Mouse (Mus musculus) CH12F3 (cell line): ENCODE measurements around the gene Clec16a.

Source experiments
- in situ Hi-C: fragments of 300-500 bp; cut with MboI; formaldehyde crosslinking; loops from 2 replicates; pipeline ENCODE4 v1.14.3; 2020; ENCODE audit warnings: low sequenced_read_pairs

Gene Clec16a

GRCm38 (mm10) chr16:10530179-10530578 is 15.0 kb upstream of the Clec16a start:
- in situ Hi-C loops: no loop called here

DNA sequence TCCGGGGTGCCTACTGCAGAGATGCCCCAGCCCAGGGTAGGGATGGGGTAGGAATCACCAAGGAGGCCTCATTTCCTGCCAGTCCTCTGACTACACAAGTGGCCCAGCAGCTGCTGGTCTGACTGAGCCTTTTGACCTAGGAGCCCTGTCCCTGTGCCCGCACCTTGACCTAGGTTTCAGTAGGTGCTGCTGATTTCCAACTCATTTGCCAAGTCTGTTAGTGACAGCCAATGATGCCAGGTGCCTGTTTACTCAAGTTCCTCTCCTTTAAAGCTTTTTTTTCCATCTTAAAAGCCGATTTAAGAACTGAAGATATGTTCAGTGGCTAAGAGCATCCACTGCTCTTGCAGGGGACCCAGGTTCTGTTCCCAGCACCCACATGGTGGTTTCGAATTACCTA is 11.4 kb upstream of the Clec16a start:
- in situ Hi-C loops: no loop called here

DNA sequence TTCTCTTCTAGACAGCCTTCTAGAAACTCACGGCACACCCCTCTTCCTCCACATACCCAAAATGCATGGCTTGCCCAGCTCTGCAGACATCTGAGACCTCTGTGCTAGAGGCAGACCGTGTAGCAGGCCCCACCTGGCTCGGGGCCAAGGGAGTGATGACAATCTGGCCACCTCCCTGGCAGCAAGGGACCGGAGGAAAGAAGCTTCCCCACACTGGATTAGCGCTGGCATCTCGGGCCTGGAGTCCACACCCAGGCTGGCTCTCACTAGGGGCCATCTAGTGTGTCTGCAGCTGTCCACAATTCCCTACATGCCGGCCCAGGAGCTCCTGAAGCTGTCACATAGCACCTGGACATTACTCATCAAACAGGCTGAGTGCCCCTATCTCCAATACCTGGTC is 10.6 kb upstream of the Clec16a start:
- in situ Hi-C loops: no loop called here

GRCm38 (mm10) chr16:10536323-10536722 is 8.8 kb upstream of the Clec16a start:
- in situ Hi-C loops: no loop called here

DNA sequence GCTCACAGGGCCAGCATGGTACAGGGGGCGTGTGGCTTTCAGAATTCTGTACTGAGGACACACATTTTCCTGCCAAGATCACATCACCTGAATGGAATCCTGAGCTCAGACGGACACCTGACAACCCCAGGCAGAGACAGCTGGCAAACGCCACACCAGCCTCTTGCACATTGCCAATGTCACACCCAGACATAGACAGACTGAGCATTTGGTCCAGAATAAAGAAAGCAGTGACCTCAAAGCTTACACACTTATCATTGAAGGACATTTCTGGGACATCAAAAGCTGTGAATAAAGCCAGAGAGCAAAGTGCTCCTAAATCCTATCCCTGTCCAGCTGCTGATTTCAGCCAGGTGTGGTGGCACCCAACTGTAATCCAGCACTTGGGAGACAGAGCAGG is 8.2 kb upstream of the Clec16a start:
- in situ Hi-C loops: no loop called here

DNA sequence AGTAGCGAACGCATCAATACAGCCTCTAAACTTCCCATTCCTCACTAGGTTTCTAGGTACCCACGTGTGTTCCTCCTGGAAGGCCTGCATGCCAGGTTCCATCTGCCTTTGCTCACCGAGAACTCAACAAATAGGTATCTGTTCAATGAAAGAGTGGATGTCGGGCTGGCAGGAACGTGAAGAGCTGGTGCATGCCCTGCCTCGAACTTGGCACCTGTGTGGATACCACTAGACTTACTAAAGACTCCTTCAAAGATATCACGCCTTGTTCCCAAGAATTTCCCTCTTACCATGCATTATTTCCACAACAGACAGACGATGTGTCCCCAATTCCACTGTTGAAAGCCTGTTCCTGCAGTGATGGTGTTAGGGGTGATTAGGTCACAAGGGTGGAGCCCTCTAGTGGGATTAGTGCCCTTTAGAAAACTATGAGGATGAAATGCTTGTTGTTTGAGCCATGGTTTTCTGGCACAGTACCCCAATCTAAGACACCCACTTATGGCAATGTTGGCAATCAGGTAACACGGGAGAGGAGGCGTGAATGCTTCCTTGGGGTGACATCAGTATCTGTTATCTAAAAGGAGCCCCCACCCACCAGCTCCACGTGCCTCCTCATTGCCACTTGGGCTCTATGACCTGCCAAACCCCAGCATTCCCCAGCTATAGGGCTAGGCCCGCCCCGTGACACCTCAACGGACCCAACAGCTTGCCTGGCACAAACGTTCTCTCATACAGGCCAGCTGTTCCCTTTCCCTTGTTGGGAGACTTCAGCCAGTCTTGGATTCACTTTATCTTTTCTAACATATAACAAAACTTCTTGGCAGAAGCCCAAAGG is 4.2 kb upstream of the Clec16a start:
- in situ Hi-C loops: no loop called here

- in situ Hi-C loops: no loop called here
Measured at GRCm38 (mm10) chr16:10541598-10541930, 3.6 kb upstream of the Clec16a start.

GRCm38 (mm10) chr16:10542266-10542665 is 2.9 kb upstream of the Clec16a start:
- in situ Hi-C loops: no loop called here

DNA sequence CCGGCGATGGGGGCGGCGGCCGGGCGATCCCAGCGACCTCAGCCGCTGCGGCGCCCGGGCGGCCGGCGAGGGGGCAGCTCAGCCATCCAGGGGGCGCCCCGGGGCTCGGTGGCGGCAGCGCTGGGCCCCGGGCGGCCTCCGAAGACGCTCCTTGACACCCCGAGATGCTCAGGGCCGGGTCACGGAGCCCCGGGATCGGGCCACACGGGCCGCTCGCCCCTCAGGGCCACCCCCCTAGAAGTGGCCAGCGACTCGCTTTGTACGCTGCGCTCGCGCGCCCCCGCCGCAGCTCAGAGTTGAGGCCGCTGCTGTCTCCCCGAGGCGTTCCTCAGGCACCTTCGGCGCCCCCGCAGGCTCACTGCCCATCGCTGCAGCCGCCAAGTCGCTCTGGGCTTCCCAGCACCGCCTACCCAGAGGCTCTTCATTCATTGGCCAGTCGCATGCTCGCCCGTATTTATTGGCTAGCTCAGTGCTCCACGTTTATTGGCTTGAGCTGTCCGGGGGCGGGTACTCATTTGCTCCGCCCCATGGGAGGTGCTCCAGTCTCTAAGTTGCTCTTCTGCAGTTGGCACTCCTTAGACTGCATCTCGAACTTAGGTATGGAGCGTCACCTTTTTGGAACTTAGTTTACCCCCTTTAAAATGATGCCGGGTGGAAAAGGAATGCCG is 2.3 kb upstream of the Clec16a start, which contains the start of gene Dexi:
Gene Dexi (minus strand): TSS at position 357 of the 668 bp plus-strand sequence.
- in situ Hi-C loops: no loop called here

GRCm38 (mm10) chr16:10546865-10547264 is 1.7 kb downstream of the Clec16a start:
- in situ Hi-C loops: no loop called here

DNA sequence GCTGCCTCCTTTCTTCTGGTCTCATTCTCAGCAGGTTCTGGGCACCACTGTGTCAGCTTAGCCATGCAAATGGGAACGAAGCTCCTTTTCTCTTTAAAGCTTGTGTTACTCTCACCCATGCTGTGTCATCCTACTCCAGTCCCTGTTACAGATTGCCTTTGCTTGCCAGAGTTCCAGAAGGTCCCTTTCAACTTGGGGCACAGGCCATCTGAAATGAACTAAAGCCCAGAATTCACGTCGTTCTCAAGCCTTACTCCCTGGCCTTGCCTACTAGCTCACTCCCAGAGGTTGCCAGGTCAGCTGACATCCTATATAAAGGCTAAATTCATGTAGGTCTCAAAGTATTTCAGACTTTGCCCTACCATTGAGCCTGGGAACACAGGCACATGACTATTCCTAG is 3.8 kb downstream of the Clec16a start:
- in situ Hi-C loops: no loop called here

- in situ Hi-C loops: no loop called here
Measured at GRCm38 (mm10) chr16:10549600-10549999, 4.5 kb downstream of the Clec16a start.

DNA sequence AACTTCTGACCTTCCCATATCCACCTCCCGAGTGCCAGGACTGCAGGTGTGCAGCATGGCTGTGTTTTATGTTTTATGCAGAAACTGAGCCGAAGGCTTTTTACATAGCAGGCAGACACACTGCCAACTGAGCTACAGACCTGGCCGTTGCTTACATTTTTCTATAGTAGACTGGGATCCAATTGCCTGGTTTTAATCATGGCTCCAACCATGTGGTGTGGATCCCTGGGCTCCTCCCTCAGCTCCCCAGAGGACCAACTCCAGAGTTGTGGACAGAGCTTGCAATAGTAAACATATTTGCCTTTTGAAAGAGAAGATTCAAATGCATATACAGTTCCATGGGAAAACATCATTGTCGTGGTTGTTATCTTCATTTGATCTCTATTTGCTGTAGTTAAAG is 6.5 kb downstream of the Clec16a start:
- in situ Hi-C loops: loop anchor here (25.0 kb wide), 1 partner anchor 486 kb away; no protein-coding TSS in a partner anchor

- in situ Hi-C loops: loop anchor here (25.0 kb wide), 1 partner anchor 483 kb away; no protein-coding TSS in a partner anchor
Measured at GRCm38 (mm10) chr16:10553858-10554257, 8.7 kb downstream of the Clec16a start.

- in situ Hi-C loops: loop anchor here (25.0 kb wide), 1 partner anchor 477 kb away; no protein-coding TSS in a partner anchor
Measured at GRCm38 (mm10) chr16:10559991-10560390, 14.9 kb downstream of the Clec16a start.

GRCm38 (mm10) chr16:10565278-10565885 is 20.2 kb downstream of the Clec16a start:
- in situ Hi-C loops: loop anchor here (25.0 kb wide), 1 partner anchor 472 kb away; no protein-coding TSS in a partner anchor

DNA sequence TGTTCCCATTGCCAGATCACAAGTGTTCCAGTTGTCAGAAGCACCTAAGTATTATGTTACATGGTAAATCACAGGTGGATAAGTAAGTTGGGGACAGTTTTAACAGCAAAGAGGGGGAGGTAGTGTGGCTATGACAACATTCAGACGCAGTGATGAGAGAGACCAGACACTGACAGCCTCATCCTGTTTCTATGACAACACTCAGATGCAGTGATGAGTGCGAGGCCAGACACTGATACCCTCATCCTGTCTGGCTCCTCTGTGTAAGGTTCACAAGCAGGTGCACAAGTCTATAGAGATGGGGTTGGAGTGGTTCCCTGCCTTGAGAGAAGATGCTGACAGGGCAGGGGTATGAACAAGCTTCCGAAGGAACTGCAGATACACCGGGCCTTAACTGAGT is 22.0 kb downstream of the Clec16a start:
- in situ Hi-C loops: loop anchor here (25.0 kb wide), 1 partner anchor 470 kb away; no protein-coding TSS in a partner anchor

DNA sequence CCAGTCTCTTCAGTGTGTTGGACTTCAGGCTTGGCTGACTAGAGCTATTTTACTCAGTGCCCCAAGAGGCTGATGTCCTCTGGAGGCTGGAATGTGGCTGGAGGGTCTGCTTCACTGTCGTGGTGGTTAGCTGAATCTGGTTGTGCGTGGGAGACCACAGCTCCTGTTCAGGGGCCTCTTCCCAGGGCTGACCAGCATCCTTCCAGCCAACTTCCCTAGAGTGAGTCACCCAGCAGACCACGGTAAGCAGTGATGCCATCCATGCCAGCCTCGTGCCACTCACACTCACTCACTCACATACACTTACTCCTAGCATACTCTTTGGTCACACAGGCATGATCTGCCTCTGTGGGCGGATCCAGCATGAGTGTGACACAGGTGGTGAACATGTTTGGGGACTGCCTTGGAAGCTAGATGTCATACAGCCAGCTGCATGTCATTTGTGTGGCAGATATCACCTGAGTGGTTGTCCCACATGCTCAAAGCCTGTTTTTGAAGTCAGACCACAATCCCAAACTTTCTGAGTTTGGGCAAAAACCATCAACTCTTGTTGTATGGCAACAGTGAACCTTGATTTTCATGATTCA is 24.8 kb downstream of the Clec16a start:
- in situ Hi-C loops: loop anchor here (25.0 kb wide), 1 partner anchor 467 kb away; no protein-coding TSS in a partner anchor

DNA sequence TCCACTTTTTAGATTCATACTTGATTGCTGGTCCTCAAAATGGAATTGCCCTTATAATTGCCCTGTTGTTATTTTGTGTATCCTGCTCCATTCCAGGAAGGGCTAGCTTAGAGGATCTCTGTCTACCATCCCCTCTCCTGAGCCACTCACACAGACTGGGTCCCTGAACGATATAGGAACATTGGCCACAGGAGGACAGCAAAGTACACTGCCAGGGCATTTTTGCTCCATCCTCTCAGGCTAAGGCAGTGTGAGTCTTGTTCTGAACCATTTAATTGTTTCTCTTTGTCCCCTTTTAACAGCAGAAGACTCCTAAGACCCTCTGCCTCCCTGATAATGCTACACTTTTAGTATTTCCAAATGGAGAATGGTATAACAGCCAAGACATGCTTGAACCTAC is 25.6 kb downstream of the Clec16a start:
- in situ Hi-C loops: loop anchor here (25.0 kb wide), 1 partner anchor 467 kb away; no protein-coding TSS in a partner anchor

DNA sequence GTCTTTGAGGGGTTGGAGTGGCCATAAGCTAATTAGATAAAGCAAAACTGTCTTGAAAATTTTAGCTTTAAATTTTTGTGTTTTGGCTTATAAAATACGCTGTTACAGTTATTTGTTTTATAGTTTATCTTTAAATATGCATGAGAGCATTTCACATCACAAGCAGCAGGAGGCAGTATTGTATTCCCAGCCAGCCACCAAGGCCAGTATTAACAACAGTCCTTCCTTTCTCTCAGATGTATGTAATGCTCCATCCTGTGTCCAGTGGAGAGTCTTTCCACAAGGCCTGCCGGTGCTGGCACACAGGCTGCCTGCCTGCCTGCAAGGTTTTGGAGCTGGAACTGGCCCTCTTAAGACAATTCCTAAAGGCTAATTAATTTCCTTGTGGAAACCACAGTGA is 26.7 kb downstream of the Clec16a start:
- in situ Hi-C loops: loop anchor here (25.0 kb wide), 1 partner anchor 465 kb away; no protein-coding TSS in a partner anchor

DNA sequence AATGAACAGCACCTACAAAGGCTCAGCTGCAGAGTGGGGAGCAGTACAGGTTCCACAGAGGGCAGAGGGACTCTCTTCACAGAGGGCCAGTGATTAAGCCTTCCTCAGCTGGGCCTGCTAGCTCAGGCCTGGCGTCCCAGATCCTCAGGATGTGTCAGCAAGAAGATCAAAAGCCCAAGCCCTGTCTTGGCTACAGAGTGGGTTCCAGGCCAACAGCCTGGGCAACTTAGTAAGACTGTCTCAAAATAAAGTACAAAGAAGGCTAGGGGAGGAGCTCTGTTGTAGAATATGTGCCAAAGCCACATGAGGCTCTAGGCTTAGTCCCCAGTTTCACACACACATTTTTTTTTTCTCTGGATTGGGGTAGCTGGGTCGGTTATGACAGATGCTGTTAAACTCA is 29.8 kb downstream of the Clec16a start:
- in situ Hi-C loops: loop anchor here (25.0 kb wide), 1 partner anchor 462 kb away; no protein-coding TSS in a partner anchor
